Mouse (Mus musculus): ENCODE data around the gene Tmem88b. TPM values are rescaled to one million over a fixed set of nuclear protein-coding genes. Genes with fewer than 3 reads are reported as not detected.
"Not testable (repeated sequence)": the region's sequence is repeated elsewhere in the genome, so short reads cannot be mapped to it uniquely, and the experiment has no call there.

Gene Tmem88b
- total RNA-seq, 2 experiments from 2014 or later, result 0.54 to 1.4 TPM

DNA sequence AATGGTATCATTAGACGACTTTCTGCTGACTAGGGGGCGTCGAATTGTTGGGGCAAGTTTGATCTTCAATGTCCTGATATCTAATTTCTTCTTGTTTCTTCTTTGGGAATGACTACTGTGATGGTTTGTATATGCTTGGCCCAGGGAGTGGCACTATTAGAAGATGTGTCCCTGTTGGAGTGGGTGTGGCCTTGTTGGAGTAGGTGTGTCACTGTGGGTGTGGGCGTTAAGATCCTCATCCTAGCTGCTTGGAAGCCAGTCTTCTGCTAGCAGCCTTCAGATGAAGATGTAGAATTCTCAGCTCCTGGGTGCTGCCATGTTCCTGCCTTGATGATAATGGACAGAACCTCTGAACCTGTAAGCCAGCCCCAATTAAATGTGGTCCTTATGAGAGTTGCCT is 3.2 kb upstream of the Tmem88b start:
- not testable (repeated sequence) for DNase-seq

- DNase-seq, result no peak
These were observed 2.6 kb upstream of the Tmem88b start for GRCm38 (mm10) chr4:155788300-155788699.

GRCm38 (mm10) chr4:155785246-155785645 is 428 bp downstream of the Tmem88b start:
- DNase-seq, result no peak

GRCm38 (mm10) chr4:155784081-155784701 is 1.5 kb downstream of the Tmem88b start:
- DNase-seq, result peak; percentile 86

DNA sequence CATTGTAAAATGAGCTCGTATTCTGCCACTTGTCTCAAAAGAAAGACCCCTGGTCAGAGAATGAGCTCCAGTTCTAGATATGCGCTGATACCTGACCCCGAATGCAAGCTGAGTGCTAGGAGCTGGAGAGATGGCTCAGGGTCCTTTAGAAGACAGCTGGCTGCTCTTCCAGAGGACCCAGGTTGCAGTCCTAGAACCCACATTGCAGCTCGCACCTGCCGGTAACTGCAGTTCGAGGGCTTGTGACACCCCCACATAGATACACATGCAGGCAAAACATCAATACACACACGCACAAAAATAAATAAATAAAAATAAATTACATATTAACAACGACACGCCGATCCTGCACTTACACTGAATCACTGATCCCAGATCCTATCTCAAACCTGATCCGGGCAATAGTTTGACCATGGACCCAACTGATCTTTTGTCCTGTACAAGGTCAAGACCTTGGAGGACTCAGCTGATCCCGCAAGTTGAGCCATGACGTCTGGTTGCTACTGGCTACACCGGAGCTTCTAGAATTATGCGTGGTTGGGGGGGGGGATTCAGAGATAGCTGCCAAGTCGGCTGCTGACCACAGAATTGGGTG is 2.1 kb downstream of the Tmem88b start:
- DNase-seq, result no peak

- DNase-seq, result peak; percentile 65
These were observed 4.8 kb downstream of the Tmem88b start for GRCm38 (mm10) chr4:155780895-155781294.

DNA sequence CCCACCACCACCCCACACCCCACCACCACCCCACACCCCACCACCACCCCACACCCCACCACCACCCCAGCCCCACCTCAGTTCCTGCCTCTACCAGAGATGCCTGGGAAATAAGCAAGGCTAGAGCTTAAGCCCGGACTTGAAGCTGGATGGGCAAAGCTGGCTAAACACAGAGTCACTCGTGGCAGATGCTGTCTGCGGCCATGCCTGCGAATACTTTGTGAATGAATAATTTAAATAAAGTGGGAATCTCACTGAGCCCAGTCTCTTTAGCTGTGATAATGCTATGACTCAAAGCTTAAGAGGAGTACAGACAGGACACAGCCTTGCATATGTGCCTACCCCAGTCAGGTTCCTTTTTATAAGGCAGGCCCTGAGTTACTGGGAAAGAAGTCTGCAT is 6.2 kb downstream of the Tmem88b start:
- DNase-seq, result no peak

DNA sequence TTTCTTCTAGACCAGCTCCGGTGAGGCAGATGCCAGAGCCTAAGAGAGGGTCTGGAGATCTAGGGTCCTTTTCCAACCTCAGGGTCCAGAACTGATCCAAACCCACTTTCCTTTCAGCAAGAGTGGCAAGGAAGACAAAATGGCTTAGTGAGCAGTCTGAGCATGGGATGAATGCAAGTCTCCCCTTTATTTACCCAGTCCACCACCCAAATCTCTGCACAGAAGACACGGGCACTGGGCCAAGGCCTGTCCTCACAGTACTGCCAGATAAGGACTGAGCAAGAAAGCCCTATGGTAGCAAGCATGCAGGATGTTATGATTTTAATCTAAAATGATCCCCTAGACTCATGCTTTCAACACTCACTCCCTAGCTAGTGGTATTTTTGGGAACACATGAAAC is 7.9 kb downstream of the Tmem88b start:
- DNase-seq, result peak; percentile 54

- no peak for DNase-seq
These were observed 8.9 kb downstream of the Tmem88b start for GRCm38 (mm10) chr4:155776704-155777335.

DNA sequence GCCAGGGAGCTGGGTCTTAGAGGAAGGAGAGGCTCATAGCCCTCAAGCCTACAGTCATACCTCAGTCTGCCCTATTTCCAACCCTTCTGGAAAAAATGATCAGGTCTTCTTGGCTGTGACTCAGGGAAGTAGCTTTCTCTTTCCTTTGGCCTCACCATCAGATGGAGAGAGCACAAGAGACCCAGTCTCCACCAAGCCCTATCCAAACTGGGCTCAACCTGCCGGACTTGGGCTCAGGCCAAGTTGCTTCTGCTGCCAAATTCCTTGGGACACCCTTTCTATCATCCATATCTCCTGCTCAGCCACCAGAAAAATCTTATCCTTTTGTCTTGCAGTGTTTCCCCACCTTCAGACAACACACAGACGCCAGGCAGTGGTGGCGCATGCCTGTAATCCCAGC is 9.8 kb downstream of the Tmem88b start:
- peak; percentile 66 for DNase-seq

- DNase-seq, result peak; percentile 53
These were observed 10.5 kb downstream of the Tmem88b start for GRCm38 (mm10) chr4:155774971-155775740.

GRCm38 (mm10) chr4:155774280-155774754 is 11.4 kb downstream of the Tmem88b start, which contains the start of gene Vwa1:
TSS of gene Vwa1 (minus strand) at chr4:155774698.
- DNase-seq, result peak; percentile 93

DNA sequence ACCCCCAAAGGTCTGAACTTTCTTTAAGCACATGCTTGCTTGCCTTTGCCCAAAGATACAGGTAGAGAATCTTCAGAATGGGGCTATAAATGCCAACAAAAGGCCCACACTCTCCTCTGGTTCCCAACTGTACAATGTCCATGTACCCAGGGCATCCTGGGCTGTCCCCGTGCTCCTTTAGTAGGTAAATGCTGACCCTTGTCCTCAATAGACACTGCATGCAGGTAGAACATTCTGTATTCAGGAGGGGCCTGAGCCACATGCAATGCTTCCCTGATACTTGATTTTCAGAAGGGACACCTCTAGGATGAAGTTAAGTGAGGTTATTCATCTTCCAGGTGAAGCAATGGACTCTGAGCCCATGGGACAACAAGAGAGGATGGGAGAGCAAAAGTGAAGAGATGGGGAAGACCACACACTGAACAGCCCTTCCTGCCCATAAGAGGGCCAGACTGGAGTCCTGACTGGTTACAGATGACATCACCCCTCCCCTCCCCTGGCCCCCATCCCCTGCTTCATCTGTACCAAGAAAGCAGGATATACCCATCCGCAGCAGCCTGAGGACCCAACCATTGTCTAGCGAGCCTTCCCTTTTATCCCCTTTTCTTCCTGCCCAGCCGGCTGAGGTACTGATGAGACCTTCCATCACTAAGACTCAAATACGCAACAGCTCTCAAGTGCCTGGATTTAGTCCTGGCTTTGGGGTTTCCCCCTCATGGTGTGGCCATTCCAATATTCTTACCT is 12.2 kb downstream of the Tmem88b start:
- DNase-seq, result no peak

GRCm38 (mm10) chr4:155772786-155773185 is 12.9 kb downstream of the Tmem88b start:
- DNase-seq, result no peak

DNA sequence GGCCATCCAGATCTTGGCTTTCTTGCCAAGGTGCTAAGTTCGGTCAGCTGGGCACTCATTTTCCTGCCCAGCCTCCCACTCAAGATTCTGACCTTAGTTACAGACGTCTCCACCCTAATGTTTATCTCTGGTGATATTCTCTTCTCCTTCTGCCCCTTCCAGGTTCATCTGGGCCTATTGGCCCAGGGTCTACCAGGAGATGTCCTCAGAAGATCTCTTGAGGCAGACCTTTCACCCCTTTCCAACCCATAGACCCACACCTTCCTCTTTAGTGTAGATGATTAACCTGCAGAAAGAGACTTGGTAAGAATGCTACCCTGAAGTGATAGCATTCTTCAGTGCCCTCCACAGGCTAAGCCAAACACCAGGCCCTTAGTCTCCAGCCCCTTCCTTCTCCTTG is 14.0 kb downstream of the Tmem88b start:
- no peak for DNase-seq

GRCm38 (mm10) chr4:155770626-155771025 is 15.0 kb downstream of the Tmem88b start:
- no peak for DNase-seq

DNA sequence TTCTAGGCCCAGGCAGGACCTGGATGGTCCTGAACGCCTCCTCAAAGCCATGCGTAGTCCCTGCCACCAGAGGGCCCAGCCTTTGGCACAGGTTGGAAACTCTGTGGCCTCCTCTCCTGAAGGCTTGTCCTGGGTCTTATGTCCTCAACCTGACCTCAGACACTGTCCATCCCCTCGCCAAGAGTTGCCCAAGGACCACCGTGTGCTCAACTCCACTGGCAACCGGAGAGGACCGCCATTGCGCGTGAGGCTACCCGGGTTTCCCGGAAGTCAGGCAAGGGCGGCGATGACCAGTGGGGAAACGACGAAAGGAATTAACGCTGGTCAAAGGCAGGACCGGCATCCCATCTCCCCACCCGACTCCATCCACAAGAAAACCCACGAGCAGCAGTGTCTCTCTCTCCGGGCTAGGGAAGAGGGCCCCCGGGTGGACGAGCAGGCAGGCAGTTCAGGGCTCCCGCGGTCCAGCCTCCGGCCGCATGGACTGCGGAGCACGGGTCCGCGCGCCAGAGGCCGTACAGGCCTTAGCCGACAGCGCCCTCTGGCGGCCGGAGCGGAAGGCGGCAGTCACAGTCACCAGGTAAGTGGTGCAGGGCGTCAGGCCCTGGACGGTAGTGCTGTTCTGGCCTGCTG is 15.7 kb downstream of the Tmem88b start:
- DNase-seq, result peak; percentile 95

DNA sequence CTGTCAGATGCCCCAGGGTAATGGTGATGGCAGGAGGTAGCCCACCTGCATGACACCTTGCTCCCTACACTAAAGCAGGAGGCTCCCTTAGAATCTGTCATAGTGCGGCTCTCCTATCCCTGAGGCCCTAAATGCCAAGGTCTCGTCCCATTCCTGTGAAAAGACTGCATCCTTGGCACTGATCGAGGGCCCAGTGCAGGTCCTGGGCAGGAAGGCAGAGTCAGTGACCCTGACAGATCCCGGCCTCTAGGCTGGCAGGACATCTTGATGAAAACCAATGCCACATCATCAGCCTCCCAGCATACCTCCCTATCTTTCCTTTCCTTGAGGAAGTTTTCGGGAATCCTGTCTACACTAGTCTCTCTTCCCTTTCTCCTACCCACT is 16.2 kb downstream of the Tmem88b start:
- no peak for DNase-seq

DNA sequence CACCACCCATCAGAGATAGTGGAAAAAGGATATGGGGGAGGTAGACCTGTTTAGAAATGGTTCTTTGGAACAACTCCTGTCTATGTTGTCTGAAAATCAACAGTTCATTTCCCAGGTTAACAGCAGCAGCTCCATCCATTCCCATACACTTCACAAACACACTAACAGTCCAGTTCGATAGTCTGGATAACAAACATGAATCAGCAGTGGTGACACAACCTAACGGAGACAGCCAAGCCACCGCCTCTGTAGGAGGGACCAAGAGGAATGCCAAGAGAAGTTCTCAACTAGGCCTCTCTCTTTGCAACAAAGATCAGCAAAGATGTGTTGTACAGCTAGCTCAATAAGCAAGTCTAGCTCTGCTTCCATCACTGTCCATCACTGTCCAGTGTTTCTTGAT is 23.3 kb downstream of the Tmem88b start:
- DNase-seq, result peak; percentile 62

DNA sequence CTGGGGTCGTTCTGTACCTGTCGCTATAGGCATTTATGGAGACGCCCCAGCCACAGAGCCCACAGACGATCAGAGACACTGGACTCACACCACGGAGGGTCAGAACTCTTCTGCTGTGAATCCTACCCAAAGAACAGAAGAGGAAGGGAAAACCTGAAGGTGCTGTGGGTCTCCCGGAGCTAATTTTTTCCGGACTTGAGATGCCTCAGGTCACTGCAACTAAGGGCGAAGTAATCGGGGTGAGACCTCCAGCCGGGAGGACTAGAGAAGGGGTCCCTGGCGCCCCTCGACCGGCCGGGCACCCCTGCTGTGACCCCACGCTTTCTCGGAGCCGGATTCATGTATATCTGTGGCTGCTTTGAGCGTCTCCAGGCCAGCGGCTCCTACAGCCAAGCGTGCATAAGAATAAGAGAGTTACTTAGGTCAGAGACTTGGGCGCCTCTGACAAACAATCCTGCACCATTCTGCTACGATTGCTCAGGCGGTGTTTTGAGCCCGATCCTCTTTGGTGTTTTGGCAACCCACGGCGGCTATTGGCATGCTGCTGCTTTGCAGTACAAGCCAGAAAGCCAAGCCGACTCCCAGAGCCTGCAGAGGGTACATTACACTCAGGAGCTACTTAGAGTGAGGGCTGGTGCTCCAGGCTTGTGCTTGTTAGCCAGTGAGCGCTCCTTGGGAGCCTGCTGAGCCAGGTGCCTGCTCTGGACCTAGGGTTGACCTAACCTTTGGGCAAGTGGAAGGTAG is 24.1 kb downstream of the Tmem88b start:
- DNase-seq, result peak; percentile 55
